Mouse (Mus musculus): ENCODE results near the gene Lsm2. TPM values are rescaled to one million over a fixed set of nuclear protein-coding genes. Genes with fewer than 3 reads are reported as not detected.
"Not testable (repeated sequence)": the region's sequence is repeated elsewhere in the genome, so short reads cannot be mapped to it uniquely, and the experiment has no call there.

Lsm2 gene
- total RNA-seq, 2 experiments from 2014 or later, result 15.2 to 17.0 TPM

DNA sequence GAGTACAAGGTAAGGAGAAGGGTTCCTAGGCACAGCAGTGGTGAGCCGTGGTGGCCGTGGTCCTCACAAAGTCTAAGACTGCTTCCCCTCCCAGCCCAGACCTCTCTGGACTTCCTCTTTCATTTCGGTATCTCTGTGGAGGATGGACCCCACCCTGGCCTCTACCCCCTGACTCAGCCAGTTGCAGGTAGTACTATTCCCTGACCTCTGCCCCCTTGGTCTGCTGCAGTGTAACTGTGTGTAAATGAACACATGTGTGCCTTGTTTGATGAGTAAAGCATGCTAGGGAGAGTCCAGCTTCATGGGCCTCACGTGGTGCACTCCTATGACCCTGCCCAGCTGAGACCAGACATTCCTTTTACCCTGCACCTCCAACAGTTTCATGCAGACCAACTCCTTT lies 42.1 kb downstream of the Lsm2 start:
- DNase-seq, result peak; percentile 21
- TF ChIP-seq CTCF (IDR thresholded peaks at IDR 0.05), result no peak
- Histone ChIP-seq H3K27ac (no peak overlapping the region; the same call in 1 of the 2 replicates), H3K4me3 (no peak overlapping the region)
- intact Hi-C loops (cut with DNase I), result loop anchor here (5.0 to 10.0 kb wide), 2 partner anchors 64 to 211 kb away; partner anchors contain the start of genes Abhd16a, Atp6v1g2, Ly6g6f and Nfkbil1

DNA sequence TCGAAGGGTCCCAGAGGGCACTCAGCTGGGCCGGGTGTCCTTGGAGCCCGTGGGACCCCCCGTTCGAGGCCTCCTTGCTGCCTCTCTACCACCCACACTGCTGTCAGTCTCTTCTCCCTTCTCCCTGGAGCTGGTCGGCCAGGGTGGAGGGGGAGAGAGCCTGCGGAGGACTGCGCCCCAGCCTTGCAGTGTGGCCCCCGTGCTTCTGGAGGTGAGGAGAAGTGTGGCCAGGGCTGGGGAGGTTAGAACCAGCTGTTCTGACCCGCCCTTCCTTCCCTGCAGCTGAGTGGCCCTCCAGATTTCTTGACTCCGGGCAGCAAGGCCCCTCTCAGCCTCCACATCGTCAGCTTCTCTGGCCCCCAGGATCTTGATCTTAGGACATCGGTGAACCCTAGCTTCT lies 42.6 kb downstream of the Lsm2 start:
- TF ChIP-seq CTCF (IDR thresholded peaks at IDR 0.05), result no peak
- intact Hi-C loops (cut with DNase I), result loop anchor here (5.0 to 10.0 kb wide), 2 partner anchors 63 to 211 kb away; partner anchors contain the start of genes Abhd16a, Atp6v1g2, Ly6g6f and Nfkbil1
- Histone ChIP-seq H3K27ac (no peak overlapping the region; the same call in 1 of the 2 replicates), H3K4me3 (no peak overlapping the region)
- peak; percentile 16 for DNase-seq

DNA sequence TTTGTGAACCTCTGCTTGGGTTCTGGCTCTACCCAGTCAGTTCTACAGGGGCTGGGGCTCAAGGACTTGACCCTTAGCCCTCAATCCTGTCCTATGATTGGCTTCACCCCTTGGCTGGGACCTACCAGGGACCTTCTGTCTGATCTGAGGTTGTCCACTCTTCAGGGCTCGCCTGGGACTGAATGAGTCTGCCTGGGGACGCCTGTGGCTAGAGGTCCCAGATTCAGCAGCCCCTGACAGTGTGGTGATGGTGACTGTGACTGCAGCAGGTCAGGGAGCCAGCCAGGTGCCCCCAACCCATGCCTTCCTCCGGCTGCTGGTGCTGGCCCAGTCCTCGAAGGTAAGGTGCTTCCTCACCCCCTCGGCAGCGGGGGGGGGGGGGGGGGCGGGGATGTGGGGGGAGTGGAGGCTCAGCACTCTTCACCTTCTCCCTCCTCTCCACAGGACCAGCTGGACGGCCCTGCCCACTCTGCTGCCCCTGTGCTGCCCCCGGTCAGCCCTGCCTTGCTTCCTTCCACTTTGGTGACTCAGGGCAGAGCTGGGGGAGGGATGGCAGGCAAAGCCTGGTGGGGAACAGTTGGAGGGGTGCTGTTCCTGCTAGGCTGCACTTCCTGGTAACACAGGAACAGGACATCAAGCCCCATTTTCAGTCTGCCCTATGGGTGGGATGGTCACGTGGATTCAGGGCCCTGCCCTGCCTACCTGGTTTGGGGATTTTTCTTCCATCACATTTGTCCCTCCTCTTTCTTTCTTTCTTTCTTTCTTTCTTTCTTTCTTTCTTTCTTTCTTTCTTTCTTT lies 43.2 kb downstream of the Lsm2 start:
- intact Hi-C loops (cut with DNase I), result loop anchor here (5.0 to 10.0 kb wide), 2 partner anchors 62 to 210 kb away; partner anchors contain the start of genes Abhd16a, Atp6v1g2, Ly6g6f and Nfkbil1

DNA sequence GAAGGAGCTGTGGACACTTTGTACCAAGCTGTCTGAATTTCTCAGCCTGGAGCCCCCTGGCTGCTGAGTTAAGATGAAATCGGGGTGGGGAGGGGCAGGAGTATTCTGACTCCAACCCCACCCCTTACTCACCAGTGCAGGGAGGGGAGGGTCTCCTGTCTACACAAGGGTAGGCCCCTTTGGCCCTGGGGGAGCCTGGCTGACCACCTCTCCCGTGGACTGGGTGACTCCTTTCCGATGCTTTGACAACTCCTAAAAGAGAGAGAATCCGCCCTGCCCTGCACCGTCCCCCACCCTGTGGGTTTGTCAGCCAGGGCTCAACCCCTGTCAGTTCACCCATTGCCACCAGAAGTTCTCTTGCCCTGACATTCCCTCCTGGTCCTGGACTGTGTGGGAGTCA lies 44.5 kb downstream of the Lsm2 start:
- peak; percentile 12 for DNase-seq
- TF ChIP-seq CTCF (IDR thresholded peaks at IDR 0.05), result no peak
- H3K4me3 ChIP-seq, result no peak overlapping the region
- intact Hi-C loops (cut with DNase I), result loop anchor here (10.0 kb wide), 1 partner anchor 209 kb away; the partner anchor contains the start of genes Atp6v1g2 and Nfkbil1
- no peak overlapping the region for H3K27ac ChIP-seq

More for the DNA sequence above, 43.2 kb downstream of the Lsm2 start:
- H3K27ac ChIP-seq, result no peak overlapping the region
- no peak for TF ChIP-seq CTCF (IDR thresholded peaks at IDR 0.05)
- H3K4me3 ChIP-seq, result no peak overlapping the region
- DNase-seq, result peak; percentile 26

DNA sequence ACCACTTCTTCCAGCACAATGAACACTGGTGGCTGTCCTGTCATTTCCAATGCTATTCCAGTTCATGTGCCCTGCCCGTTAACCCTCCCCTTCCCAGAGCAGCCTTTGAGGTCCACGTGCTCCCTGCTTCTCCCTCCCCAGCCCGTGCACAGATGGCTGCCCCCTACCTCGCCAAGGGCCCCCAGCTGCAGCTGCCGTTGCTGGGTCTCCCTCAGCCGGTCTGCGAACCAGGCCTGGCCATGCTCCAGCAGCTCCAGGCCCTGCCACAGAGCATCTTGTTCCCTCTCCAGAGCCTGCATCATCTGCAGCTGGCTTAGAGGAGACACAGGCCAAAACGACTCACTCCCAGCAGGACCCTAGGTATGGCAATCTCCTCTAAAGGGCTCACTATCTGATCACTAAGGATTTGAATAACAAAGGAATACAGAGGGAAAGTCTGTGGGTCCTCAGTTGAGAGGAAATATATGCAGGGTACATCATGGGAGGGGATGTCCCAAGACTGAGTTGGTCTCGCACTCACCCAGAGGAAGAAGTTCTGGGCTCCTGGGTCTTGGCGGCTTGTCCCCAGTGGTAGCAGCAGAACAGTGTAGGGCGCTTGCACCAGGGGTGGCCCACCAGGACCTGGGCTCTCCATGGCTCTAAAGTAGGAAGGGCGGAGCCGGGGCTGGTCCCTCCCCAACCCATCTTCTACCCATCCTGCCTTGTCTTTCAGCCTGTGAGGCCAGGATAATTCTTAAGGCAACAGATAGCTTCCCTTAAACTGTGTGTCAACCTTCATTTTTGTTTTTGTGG lies 45.8 kb downstream of the Lsm2 start, which contains the start of gene Sapcd1:
Sapcd1 (minus strand) TSS at position 740 of the 792 bp plus-strand sequence.
- Histone ChIP-seq H3K27ac (no peak within 1 kb of the TSS), H3K4me3 (no peak within 1 kb of the TSS)
- DNase-seq, result peak; percentile 68
- intact Hi-C loops (cut with DNase I), result loop anchor here (10.0 kb wide), 1 partner anchor 207 kb away; the partner anchor contains the start of genes Atp6v1g2 and Nfkbil1
- no peak for TF ChIP-seq CTCF (IDR thresholded peaks at IDR 0.05)

DNA sequence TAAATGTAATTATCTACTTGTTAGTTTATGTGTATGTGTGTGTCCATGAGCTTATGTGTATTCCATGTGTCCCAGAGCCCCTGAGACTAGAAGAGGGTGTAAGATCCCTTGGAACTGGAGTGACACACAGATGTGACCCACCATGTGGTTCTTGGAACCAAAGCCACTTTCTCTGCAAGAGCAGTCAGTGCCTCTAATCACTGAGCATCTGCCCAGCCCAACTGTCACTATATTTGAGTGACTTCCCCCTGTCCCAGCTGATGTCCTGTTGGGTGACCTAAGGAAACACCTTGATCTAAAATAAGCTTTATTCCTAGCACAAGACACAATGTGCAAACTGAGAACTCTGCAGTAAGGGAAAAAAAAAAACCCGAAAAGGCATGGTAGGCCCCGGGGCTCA lies 46.7 kb downstream of the Lsm2 start:
- intact Hi-C loops (cut with DNase I), result loop anchor here (10.0 kb wide), 1 partner anchor 206 kb away; the partner anchor contains the start of genes Atp6v1g2 and Nfkbil1

DNA sequence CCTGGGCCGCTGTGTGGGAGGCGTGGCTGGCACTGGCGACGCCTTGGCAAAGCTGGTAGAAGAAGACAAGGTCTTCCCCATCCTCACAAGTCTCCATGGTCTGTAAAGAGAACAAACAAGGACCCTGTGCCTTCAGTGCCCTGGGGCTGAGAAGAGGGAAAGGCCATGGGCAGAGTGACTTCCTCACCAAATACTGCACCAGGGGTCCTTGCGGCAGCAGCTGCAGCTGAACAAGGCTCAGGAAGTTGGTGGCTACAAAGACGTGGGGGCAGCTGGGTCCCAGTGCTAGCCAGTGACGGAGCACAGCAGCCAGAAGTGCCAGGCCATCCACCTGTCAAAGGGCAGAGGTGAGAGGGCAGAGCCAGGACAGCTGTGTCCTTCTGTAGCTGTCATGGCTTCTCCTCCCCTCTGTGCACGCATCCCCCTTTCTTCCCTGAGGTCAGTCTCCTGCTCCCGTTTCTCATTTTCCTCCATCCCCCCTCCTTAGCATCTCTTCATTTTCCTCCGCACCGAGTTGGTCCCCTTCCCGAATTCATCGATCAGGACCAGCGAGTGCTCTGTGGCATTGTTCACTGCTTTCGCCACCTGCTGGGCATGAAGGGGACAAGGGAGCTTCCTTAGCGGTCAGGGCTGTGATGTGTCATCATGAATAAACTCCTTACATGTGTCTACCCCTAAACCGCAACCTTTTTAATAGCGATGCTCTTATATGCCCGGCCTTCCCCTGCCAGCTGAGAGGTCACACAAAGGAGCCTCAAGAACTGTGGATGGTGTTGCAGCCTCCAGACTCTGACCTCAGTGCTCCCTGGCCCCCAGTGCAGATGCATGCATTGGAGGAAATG lies 48.2 kb downstream of the Lsm2 start:
- DNase-seq, result peak; percentile 19
- Histone ChIP-seq H3K4me3 (no peak overlapping the region), H3K27ac (no peak overlapping the region)
- intact Hi-C loops (cut with DNase I), result loop anchor here (10.0 kb wide), 1 partner anchor 205 kb away; the partner anchor contains the start of genes Atp6v1g2 and Nfkbil1
- peak; percentile 49 for TF ChIP-seq CTCF (IDR thresholded peaks at IDR 0.05)

More for the DNA sequence above, 46.7 kb downstream of the Lsm2 start:
- DNase-seq, result no peak
- TF ChIP-seq CTCF (IDR thresholded peaks at IDR 0.05), result no peak
- H3K4me3 ChIP-seq, result no peak overlapping the region
- H3K27ac ChIP-seq, result no peak overlapping the region

DNA sequence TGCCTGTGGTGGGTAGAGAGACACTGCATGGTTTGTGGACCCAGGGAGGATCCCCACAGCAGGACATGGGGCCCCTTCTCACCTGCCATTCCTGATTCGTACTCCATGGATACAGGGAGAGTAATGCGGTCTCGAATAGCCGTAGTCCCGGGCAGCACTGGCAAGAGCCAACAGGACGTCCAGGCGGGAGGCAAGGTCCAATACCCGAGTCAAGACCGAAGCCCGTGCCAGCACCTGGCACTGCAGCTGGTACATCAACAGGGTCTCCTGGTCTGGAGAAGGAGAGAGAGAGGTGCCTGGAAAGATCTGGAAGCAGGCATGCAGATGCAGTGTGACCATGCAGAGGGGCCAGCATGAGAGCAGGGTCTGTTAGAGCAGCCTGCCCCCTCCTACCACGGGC lies 49.6 kb downstream of the Lsm2 start:
- DNase-seq, result peak; percentile 15
- Histone ChIP-seq H3K27ac (no peak overlapping the region), H3K4me3 (no peak overlapping the region)
- TF ChIP-seq CTCF (IDR thresholded peaks at IDR 0.05), result no peak
- intact Hi-C loops (cut with DNase I), result no loop called here

DNA sequence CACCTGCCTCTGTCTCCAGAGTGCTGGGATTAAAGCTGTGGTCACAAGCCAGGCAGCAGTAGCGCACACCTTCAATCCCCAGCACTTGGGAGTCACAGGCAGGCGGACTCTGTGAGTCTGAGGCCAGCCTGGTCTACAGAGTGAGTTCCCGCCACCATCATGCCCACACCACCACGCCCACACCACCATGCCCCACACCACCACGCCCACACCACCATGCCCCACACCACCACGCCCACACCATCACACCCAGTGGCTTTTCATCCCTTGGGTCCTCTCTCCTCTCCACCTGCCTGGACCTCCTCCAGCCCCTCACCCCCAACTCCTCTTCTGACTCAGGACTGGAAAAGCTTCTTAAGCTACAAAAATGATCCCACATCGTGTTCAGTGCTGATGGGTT lies 50.2 kb downstream of the Lsm2 start:
- Histone ChIP-seq H3K27ac (no peak overlapping the region), H3K4me3 (no peak overlapping the region)
- intact Hi-C loops (cut with DNase I), result no loop called here
- DNase-seq, result peak; percentile 15
- TF ChIP-seq CTCF (IDR thresholded peaks at IDR 0.05), result no peak

DNA sequence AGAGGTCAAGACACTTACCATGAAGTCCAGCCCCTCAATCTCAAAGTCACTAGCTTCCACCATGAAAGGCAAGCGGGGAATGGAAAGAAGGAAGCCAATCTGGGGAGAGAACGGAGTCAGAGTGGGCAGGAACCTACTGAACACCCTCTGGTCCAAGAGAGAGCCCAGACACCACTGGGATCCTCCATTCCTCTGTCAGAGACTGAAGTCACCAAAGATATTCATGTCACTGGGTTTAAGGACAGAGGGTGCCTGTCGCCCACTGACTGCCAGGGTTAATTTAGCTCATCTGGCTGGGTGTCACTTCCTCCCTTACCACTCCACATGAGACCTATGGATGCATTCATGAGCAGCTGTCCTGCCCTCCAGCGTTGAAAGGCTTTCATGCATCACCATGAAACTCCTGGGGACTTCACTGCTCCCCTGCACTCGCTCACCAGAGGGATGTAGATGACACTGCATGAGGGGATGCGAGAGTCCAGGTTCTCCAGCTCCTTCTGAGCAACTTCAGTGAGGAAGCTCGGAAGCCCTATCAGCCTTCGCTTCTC lies 50.7 kb downstream of the Lsm2 start:
- no peak overlapping the region for H3K27ac ChIP-seq
- no peak overlapping the region for H3K4me3 ChIP-seq
- no peak for TF ChIP-seq CTCF (IDR thresholded peaks at IDR 0.05)
- intact Hi-C loops (cut with DNase I), result no loop called here
- no peak for DNase-seq

DNA sequence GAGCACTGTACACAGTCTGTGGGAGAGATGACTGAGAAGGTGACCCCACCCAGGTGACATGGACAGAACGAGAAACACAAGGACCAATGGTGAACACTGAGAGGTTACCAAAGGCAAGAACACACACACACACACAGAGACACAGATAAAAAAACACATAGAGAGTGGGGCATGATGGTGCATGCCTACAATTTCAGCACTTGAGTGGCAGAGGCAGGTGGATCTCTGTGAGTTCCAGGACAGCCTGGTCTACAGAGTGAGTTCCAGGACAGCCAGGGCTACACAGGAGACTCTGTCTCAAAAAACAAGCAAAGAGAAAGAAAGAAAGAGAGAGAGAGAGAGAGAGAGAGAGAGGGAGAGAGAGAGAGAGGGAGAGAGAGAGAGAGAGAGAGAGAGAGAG lies 52.0 kb downstream of the Lsm2 start:
- DNase-seq; intact Hi-C loops (cut with DNase I); H3K27ac ChIP-seq; H3K4me3 ChIP-seq: not testable (repeated sequence)
